Mouse (Mus musculus): ENCODE results near the gene Syngr3. TPM values are rescaled to one million over a fixed set of nuclear protein-coding genes. Genes with fewer than 3 reads are reported as not detected.

The Syngr3 gene
- total RNA-seq, 2 experiments from 2014 or later, result 177 to 188 TPM

- TF ChIP-seq CTCF (IDR thresholded peaks at IDR 0.05), result no peak
- Histone ChIP-seq H3K4me3 (peak overlapping the region; percentile 55), H3K27ac (peak overlapping the region; percentile 83)
- no peak for DNase-seq (ENCODE audit: extremely low spot score in 1 of 2, low spot score in 2 of 2)
- intact Hi-C loops (cut with DNase I), result no loop called here
Measured at GRCm38 (mm10) chr17:24695326-24696010, 5.7 kb upstream of the Syngr3 start.

DNA sequence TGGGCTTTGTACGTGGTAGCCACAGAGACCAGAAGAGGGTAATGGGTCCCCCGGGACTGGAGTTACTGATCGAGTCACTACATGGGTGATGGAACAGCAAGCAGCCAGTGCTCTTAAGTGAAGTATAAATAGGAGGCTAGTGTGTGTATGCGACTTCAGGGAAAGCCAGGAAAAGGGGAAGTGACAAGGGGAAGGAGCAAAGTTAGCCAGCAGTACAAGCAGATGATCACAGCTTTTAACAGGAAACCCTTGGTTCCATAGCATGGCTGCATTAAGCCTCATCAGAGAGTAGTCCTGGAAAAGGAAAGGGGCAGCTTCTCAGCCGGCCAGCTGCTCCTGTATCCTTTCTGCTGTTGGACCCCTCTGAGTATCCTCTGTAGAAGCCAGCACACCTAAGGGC is 2.6 kb upstream of the Syngr3 start:
- Histone ChIP-seq H3K4me3 (no peak overlapping the region), H3K27ac (no peak overlapping the region)
- TF ChIP-seq CTCF (IDR thresholded peaks at IDR 0.05), result no peak
- DNase-seq (ENCODE audit: extremely low spot score in 1 of 2, low spot score in 2 of 2), result no peak
- intact Hi-C loops (cut with DNase I), result no loop called here

DNA sequence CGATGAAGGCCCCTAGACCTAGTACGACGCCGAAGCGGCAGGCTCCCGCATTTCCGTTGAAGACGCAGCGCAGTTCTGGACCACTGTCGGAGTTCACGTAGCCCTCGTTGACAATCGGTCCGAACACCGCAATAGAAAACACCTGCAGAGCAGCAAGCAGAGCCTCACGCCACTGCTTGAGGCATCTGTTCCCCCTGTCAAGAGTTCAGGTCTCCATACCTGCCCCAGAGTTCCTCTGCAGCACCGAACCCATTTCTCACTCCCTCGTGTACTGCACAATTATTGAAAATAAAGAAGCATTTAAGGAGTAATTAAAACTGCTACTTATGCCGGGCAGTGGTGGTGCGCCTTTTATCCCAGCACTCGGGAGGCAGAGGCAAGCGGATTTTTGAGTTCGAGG is 2.2 kb downstream of the Syngr3 start:
- intact Hi-C loops (cut with DNase I), result no loop called here
- DNase-seq (ENCODE audit: extremely low spot score in 1 of 2, low spot score in 2 of 2), result no peak
- no peak for TF ChIP-seq CTCF (IDR thresholded peaks at IDR 0.05)
- H3K27ac ChIP-seq, result no peak overlapping the region
- peak overlapping the region; percentile 67 for H3K4me3 ChIP-seq

GRCm38 (mm10) chr17:24687146-24687595 is 2.6 kb downstream of the Syngr3 start:
- Histone ChIP-seq H3K4me3 (peak overlapping the region; percentile 67), H3K27ac (no peak overlapping the region)
- TF ChIP-seq CTCF (IDR thresholded peaks at IDR 0.05), result no peak
- peak in 1 of 2 experiments; percentile 42 for DNase-seq (ENCODE audit: extremely low spot score in 1 of 2, low spot score in 2 of 2)
- intact Hi-C loops (cut with DNase I), result no loop called here

DNA sequence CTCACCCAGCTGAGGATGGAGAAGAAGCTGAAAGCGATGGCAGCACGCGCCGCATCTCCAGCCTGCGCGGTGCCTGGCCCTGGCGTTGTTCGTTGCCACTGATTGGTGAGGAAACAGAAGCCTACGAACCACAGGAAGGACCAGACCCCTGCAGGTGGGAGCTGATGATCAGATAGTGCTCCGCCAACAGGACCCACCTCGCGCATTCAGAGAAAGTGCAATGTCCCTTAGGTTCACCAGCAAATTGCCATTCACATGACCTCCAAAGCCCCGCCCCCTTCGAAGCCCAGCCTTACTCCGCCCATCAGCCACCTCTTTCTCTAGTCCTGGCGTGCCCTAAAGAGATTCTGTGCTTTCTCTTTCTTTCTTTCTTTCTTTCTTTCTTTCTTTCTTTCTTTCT is 3.2 kb downstream of the Syngr3 start:
- H3K4me3 ChIP-seq, result no peak overlapping the region
- no peak for TF ChIP-seq CTCF (IDR thresholded peaks at IDR 0.05)
- intact Hi-C loops (cut with DNase I), result no loop called here
- no peak for DNase-seq (ENCODE audit: extremely low spot score in 1 of 2, low spot score in 2 of 2)
- no peak overlapping the region for H3K27ac ChIP-seq

GRCm38 (mm10) chr17:24677500-24678080 is 12.2 kb downstream of the Syngr3 start:
- no peak for DNase-seq (ENCODE audit: extremely low spot score in 1 of 2, low spot score in 2 of 2)
- Histone ChIP-seq H3K4me3 (no peak overlapping the region), H3K27ac (no peak overlapping the region)
- no peak for TF ChIP-seq CTCF (IDR thresholded peaks at IDR 0.05)
- intact Hi-C loops (cut with DNase I), result no loop called here

- DNase-seq (ENCODE audit: extremely low spot score in 1 of 2, low spot score in 2 of 2), result no peak
- Histone ChIP-seq H3K27ac (no peak overlapping the region), H3K4me3 (no peak overlapping the region)
- intact Hi-C loops (cut with DNase I), result no loop called here
- no peak for TF ChIP-seq CTCF (IDR thresholded peaks at IDR 0.05)
Measured at GRCm38 (mm10) chr17:24676877-24677276, 12.9 kb downstream of the Syngr3 start.

GRCm38 (mm10) chr17:24676187-24676586 is 13.6 kb downstream of the Syngr3 start:
- Histone ChIP-seq H3K4me3 (no peak overlapping the region), H3K27ac (no peak overlapping the region)
- intact Hi-C loops (cut with DNase I), result no loop called here
- TF ChIP-seq CTCF (IDR thresholded peaks at IDR 0.05), result peak; percentile 74
- peak; percentile 54 to 56 for DNase-seq (ENCODE audit: extremely low spot score in 1 of 2, low spot score in 2 of 2)

- intact Hi-C loops (cut with DNase I), result no loop called here
Measured at GRCm38 (mm10) chr17:24674277-24674676, 15.5 kb downstream of the Syngr3 start.

DNA sequence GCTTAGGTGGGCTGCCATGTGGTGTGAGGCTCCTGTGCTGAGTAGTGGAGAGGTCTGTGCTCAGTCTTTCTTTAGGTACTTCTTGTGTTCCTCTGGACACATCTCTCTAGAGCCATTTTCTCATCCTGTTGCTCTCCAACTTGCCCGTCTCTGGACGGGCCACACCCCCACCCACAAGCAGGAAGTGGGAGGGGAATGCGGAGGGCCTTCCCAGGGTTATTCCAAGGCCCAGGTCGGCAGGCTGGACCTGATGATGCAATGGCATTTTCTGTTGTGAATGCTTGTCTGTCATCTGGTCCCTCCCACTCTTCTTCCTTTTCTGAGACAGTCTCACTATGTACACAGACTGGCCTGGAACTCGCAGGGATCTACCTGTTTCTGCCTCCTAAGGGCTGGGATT is 17.6 kb downstream of the Syngr3 start:
- intact Hi-C loops (cut with DNase I), result no loop called here
- H3K27ac ChIP-seq, result no peak overlapping the region
- H3K4me3 ChIP-seq, result no peak overlapping the region
- no peak for TF ChIP-seq CTCF (IDR thresholded peaks at IDR 0.05)
- no peak for DNase-seq (ENCODE audit: extremely low spot score in 1 of 2, low spot score in 2 of 2)

More at GRCm38 (mm10) chr17:24674277-24674676, 15.5 kb downstream of the Syngr3 start:
- DNase-seq (ENCODE audit: extremely low spot score in 1 of 2, low spot score in 2 of 2), result peak in 1 of 2 experiments; percentile 57
- Histone ChIP-seq H3K4me3 (no peak overlapping the region), H3K27ac (no peak overlapping the region)
- no peak for TF ChIP-seq CTCF (IDR thresholded peaks at IDR 0.05)

DNA sequence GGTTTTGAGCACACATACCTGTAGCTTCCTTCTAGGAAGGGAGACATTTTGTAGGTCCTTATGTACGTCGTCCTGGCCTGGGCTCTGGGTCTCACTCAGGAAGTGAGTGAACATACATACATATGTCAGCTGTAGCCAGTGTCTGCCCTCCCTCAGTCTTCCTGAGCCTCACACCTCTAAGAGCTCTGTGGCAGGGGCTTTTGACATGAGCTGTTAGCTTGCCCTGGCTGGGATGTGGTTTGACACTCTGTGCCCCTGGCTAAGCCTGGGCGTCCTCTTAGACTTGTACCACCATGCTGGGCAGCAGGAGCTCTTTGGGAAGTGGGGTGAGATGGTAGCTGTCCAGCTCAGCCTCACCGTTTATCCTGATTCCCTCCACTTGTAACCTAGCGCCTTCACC is 18.4 kb downstream of the Syngr3 start:
- intact Hi-C loops (cut with DNase I), result no loop called here
- Histone ChIP-seq H3K27ac (no peak overlapping the region), H3K4me3 (0 out of 2 replicates have a peak overlapping the region, but pooled peaks have one; percentile 6)
- no peak for TF ChIP-seq CTCF (IDR thresholded peaks at IDR 0.05)
- DNase-seq (ENCODE audit: extremely low spot score in 1 of 2, low spot score in 2 of 2), result no peak

DNA sequence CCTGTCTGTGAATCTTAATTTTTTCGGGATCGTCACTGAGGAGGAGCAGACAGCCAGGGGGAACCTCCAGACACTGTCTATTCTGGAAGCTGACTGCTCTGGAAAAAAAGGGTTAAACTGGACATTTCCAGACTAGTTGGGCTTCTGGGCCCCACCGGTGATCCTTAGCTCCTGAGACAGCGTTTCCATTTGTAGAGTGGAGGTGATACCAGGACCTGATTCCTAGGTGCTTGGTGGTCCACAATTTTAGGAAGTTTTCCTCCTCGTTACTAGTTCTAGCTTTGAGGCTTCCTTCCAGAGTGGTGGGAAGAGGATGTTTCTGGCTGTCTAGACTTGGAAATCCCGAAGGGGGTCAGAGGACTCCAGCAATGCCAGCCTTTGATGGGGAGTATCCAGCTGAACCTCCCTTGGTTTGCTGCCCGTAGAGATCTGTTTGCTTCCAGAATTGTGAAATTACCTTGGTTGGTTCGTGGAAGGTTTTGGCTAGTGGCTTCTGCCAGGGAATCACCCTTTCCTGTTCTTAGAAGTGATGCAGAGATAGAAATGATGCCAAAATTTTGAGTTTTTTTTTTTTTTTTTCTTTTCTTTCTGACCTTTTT is 19.4 kb downstream of the Syngr3 start:
- no peak for TF ChIP-seq CTCF (IDR thresholded peaks at IDR 0.05)
- Histone ChIP-seq H3K4me3 (peak overlapping the region; percentile 90), H3K27ac (peak overlapping the region; percentile 86)
- intact Hi-C loops (cut with DNase I), result no loop called here
- DNase-seq (ENCODE audit: extremely low spot score in 1 of 2, low spot score in 2 of 2), result no peak
